Mouse (Mus musculus): ENCODE measurements at regions not wholly inside any gene's neighbourhood (a gene's known extent, or its start where the extent isn't known, plus 50 kb on each side); places are given as distances from the start of the nearest gene placed in this dataset.
"Not testable (repeated sequence)": the region's sequence is repeated elsewhere in the genome, so short reads cannot be mapped to it uniquely, and the experiment has no call there.

GRCm38 (mm10) chr3:101224091-101224490, 63.6 kb downstream of the Cd2 start:
- no peak for DNase-seq (ENCODE audit: low spot score in 2 of 2)

- no peak for DNase-seq (ENCODE audit: low spot score in 2 of 2)
Measured at GRCm38 (mm10) chr3:101219897-101220296, 67.8 kb downstream of the Cd2 start.

DNA sequence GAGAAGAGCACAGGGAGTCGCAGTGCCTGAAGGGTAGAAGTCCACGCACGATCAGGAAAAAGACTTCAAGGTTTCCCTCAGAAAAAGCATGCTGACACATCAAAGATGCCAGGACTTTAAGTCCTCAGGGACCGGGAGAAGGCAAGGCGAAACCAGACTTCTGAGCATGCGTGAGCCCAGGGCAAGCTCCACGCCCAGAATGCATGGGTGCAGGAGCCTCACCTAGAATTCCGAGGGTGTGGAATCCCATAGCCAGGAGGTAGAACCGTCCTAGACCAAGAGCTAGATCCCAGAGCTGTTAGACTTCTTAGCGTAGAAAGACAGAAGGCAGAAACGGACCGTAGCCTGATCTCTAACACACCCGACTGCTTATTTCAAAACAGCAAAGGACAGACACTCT, 71.0 kb downstream of the Cd2 start:
- DNase-seq (ENCODE audit: low spot score in 2 of 2): no peak

- no peak for DNase-seq (ENCODE audit: low spot score in 2 of 2)
Measured at GRCm38 (mm10) chr3:101213212-101213562, 74.6 kb downstream of the Cd2 start.

DNA sequence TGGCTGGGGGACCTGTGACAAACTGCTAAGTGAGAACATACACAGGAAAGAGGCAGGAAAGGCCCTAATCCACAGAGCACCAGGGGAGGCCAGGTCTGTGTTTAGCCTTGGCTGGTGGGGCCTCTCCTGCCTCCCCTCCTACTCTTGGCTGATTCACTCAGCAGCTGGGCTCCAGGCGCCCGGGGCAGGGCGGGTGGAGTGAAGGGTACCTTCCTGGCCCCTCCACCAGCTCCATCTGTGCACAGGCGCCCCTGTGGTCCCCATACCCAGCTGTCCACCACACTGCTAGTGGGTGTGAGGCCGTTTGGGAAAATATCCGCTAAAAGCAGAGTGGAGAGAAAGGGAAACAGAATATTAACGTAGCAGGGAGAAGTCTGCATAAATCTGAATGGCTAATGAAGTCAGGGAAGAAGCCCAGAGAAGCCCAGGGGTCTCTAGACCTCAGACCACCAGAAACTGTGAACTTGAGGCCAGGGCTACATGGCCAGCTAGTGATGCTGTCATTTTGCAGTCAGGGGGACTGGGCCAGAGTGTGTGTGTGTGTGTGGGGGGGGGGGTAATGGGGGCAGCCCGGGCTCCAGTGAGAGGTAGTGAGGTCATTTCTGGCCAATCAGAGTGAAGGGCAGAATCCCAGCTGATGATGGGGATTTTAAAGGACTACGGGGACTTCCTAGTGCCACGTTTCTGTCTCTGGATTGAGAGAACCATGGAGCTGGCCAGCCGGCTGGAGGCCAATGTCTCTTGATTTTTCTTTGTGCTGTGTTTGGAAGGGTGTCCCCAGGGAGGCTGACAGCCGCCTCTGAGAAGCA, 75.1 kb downstream of the Cd2 start:
- DNase-seq (ENCODE audit: low spot score in 2 of 2): peak; percentile 48 to 60

- no peak for DNase-seq (ENCODE audit: low spot score in 2 of 2)
Measured at GRCm38 (mm10) chr3:101211936-101212335, 75.8 kb downstream of the Cd2 start.

- DNase-seq (ENCODE audit: low spot score in 2 of 2): no peak
Measured at GRCm38 (mm10) chr3:101209546-101209945, 78.2 kb downstream of the Cd2 start.

DNA sequence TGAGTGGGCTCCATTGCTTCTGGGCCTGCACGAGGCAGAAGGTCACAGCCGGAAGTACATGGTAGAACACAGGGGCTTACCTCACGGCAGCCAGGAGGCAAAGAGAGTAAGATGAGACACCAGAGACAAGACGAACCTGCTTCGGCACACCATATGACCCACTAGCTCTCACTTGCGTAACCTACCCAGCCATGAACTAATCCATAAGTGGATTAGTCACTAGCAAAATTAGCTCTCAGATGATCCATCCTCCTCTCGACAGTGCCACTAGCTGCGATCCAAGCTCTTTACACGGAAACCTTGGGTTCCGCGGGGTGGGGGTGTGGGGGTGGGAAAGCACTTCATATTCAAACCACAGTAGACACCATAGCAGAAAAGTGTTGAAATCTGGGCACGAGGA, 79.0 kb downstream of the Cd2 start:
- DNase-seq (ENCODE audit: low spot score in 2 of 2): no peak

GRCm38 (mm10) chr3:101206172-101206571, 81.6 kb downstream of the Cd2 start:
- DNase-seq (ENCODE audit: low spot score in 2 of 2): not testable (repeated sequence)

GRCm38 (mm10) chr3:101194725-101195124, 84.6 kb upstream of the Ptgfrn start:
- no peak for DNase-seq (ENCODE audit: low spot score in 2 of 2)

GRCm38 (mm10) chr3:101194319-101194718, 84.2 kb upstream of the Ptgfrn start:
- DNase-seq (ENCODE audit: low spot score in 2 of 2): no peak

GRCm38 (mm10) chr3:101191298-101191986, 81.4 kb upstream of the Ptgfrn start:
- DNase-seq (ENCODE audit: low spot score in 2 of 2): no peak

DNA sequence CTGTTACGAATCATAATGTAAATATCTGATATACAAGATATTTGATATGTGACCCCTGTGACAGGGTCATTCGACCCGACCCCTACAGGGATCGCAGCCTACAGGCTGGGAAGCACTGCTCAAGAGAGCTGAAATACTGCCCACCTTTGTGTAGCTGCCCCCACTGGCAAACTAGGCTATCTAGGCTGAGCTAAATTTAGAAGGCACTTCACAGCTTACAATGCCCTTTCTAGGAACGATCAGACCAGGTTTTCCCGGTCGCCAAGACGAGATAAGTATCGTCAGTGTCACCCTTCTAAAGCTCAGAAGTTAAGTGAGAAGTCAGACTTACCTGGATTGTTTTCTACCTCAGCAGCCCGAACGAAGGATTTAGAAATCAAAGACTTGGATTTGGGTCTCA, 71.9 kb upstream of the Ptgfrn start:
- DNase-seq (ENCODE audit: low spot score in 2 of 2): no peak

- no peak for DNase-seq (ENCODE audit: low spot score in 2 of 2)
Measured at GRCm38 (mm10) chr3:101173954-101174353, 63.9 kb upstream of the Ptgfrn start.

DNA sequence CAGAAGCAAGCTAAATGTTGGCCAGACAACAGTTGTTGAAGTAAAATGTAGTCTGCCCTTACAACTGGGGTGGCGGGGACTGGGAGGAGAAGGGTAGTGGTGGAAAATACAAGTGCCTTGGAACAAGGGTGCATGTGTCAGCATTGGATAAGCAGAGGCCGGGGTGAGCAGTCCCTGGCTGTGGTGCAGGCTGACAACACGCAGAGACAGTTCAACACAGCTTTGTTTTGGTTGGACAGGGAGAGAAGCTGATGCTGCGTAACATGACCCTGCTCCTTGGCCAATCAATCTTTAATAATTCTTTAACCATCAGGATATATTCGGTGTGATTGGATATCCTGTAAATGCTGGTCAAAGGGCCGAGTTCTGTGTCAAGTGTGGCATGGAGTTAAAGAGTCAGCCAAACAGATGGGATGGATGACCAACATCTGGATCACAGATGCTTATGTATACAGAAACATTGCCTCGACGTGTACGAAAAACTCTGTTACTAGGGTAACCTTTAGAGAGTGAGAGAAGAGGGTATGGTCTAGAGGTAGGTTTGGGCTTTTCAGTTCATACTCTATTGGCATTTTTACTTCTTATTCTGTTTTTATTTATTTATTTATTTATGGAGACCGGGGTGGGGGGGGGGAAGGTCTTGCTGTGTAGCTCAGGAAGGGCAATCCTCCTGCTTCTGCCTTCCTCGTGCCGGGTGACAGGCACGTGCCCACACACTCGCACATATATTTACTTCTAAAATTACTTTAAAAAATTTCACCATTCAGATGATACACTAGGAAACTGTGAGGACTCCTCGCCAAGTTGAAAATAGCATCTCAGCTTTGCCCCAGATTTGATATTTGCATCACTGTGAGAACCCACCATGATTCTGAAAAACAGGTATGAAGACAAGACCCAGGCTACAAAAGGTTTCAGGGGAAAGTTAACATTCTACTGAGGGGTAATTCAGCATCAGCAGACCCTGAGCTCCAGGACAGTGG, 60.2 kb upstream of the Ptgfrn start:
- DNase-seq (ENCODE audit: low spot score in 2 of 2): no peak

DNA sequence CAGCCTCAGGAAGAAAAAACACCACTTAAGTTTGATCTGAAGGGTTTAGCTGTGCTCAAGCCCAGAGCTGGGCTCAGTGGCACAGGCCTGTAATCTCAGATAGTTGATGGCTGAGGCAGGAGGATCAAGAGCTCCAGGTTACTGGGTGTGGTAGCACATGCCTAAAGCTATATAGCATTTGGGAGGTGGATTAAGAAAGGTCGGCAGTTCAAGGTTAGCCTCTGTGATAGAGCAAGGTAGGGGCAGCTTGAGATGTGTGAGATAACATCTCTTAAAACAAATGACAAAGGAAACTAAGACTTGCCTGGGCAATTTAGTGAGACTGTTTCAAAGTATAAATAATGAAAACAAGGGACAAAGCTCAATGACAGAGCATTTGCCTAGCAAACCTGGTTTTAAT, 56.9 kb upstream of the Ptgfrn start:
- no peak for DNase-seq (ENCODE audit: low spot score in 2 of 2)

- no peak for DNase-seq (ENCODE audit: low spot score in 2 of 2)
Measured at GRCm38 (mm10) chr3:101166580-101166979, 56.5 kb upstream of the Ptgfrn start.

DNA sequence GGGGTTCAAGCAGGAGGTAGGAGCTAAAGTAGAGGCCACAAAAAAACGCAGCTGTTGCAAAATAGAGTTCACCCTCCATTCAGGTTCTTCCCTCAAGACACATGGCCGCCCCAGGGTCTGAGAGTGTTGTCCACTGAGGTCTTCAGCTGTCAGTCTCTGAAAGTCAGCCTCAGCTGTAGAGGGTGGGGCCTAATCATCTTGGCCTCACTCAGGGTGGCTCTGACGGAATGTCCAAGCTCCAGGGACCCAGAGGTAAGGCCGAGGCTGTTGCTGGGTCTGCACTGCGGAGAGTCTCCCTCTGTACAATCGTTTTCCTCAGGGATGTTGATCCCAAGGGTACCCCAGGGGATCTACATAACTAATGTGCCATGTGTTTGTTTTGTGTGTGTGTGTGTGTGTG, 55.2 kb upstream of the Ptgfrn start:
- DNase-seq (ENCODE audit: low spot score in 2 of 2): no peak

DNA sequence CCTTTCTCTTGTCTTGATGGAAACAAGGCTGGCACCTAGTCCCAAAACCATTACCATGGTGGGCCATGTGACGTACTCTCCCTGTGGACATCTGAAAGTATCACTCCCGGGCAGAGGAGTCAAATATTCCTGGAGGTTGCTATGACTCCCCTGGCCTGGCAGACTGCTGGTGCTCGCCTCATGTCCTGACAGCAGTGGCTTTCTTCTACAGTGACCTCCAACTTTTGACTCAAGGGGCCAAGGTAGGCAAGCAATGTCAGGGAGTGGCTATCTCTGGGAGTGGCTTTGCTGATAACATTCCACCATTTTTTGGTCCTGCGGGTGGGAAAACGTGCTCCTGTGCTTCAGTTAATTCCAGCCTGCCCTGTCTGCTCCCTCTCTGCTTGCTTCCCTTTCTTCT, 54.7 kb upstream of the Ptgfrn start:
- no peak for DNase-seq (ENCODE audit: low spot score in 2 of 2)

- no peak for DNase-seq (ENCODE audit: low spot score in 2 of 2)
Measured at GRCm38 (mm10) chr3:101163991-101164434, 53.9 kb upstream of the Ptgfrn start.

DNA sequence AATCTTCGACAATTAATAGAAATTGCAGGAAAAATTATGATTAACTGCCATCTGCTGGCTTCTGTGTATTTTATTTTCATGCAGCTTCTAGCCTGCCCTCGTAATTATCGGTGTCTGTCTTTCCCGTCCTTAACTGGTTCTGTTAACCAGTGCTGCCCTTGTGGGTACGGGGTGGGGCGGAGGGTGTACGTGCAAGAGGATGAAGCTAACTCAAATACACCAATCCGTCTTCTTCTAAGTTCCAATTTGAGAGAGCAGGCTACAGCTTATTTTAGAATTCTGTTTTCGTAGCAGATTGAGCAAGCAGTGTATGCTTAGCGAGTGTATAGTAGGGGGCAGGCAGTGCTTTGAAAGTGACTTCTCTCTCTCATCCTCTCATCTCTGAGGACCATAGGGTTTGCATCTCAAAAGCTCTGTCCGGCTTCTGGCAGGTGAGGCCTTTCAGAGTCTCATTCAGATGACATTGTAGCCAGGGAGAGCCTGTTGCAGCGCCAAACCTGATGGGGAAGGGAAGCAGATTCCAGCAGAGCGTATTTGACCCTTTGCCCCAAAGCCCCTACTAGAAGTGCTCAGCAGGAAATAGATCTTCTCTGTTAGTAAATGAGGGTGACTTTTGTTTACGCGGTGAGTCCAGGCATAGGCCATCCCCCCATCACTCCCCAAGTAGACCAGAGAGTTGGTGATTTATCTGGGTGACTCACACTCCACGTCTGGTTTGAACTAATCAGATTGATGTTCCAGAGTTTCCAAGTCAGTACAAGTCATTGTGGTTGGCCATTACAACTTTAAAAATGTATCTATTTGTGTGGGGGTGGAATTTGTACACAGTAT, 53.3 kb upstream of the Ptgfrn start:
- DNase-seq (ENCODE audit: low spot score in 2 of 2): no peak
